Mouse (Mus musculus): ENCODE measurements at regions not wholly inside any gene's neighbourhood (a gene's known extent, or its start where the extent isn't known, plus 50 kb on each side); places are given as distances from the start of the nearest gene placed in this dataset.

DNA sequence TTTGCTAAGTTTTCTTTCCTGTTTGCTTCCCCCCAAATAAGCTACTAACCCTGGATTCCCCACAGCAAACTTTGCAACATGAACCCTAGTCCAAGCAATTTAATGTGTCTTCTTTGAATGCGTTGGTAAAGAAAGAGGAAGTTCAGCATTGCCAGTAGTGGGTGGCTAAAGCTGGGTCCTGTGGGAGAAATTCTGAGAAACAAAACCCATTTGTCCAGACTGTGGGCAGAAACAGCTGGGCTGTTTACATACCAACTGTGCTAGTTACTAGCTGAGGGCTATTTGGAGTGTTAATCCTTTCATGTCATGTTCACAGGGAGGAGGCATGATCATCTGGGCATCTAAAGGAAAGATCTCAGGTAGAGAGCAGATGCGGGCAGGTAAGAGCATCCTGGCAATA lies 51.8 kb upstream of the 1190002N15Rik start:
- Histone ChIP-seq H3K27ac (ENCODE audit: insufficient read depth, low read length) (no peak overlapping the region), H3K4me3 (ENCODE audit: insufficient read depth, low read length) (no peak overlapping the region), H3K4me1 (ENCODE audit: control insufficient read depth, insufficient read depth, low read length) (no peaks in the 10 kb centered on the region; the same call in 1 of the 2 replicates)
- TF ChIP-seq CTCF (IDR thresholded peaks at IDR 0.05; ENCODE audit: extremely low read depth, insufficient read depth, low read length): no peak
- no peak for TF ChIP-seq POLR2A (IDR thresholded peaks at IDR 0.05; ENCODE audit: extremely low read depth, insufficient read depth, low read length)

DNA sequence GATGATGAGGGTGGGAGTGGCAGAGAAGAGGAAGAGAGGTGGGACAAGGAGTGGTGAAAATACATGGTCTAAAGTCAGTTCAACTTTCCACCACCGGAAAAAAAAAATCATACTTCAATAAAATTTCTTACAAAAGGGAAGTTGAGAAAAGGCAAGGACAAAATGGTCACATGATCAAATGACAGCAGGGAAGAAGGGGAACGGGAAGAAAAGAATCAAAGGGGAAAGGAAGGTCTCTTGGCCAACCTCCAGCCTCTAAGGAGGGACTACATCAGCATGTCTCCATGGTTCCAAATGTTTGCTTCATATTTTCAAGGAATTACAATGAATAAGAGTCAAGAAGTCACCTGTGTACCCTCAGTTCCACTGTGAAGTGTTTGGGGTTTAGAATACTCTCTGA lies 64.7 kb upstream of the Slc9a9 start:
- no peak overlapping the region for H3K4me3 ChIP-seq (ENCODE audit: insufficient read depth, low read length)
- no peak overlapping the region for H3K27ac ChIP-seq (ENCODE audit: insufficient read depth, low read length)
- TF ChIP-seq POLR2A (IDR thresholded peaks at IDR 0.05; ENCODE audit: extremely low read depth, insufficient read depth, low read length) (no peak), CTCF (IDR thresholded peaks at IDR 0.05; ENCODE audit: extremely low read depth, insufficient read depth, low read length) (no peak)
- no peaks in the 10 kb centered on the region for H3K4me1 ChIP-seq (ENCODE audit: control insufficient read depth, insufficient read depth, low read length)

DNA sequence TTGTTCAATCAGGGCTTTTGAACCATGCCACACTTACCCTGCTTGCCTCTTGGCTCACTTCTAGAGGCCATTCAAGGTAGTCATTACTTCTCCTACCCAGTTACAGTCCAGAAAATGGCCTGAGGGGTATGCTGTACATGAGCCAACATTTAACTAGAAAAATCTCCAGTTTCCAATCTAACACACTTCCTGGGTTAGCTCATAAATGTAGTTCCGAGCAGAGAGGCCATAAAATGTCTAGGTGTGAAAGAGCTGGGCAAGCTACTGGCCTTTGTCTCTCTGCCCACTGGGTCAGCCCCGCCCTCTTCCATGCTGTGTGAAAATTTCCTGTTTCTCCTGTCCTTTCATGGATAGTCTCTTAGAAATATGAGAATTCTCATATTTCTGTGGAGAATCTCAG lies 63.3 kb upstream of the Slc9a9 start:
- H3K27ac ChIP-seq (ENCODE audit: insufficient read depth, low read length): no peak overlapping the region
- no peak for TF ChIP-seq CTCF (IDR thresholded peaks at IDR 0.05; ENCODE audit: extremely low read depth, insufficient read depth, low read length)
- no peak for TF ChIP-seq POLR2A (IDR thresholded peaks at IDR 0.05; ENCODE audit: extremely low read depth, insufficient read depth, low read length)
- no peaks in the 10 kb centered on the region; the same call in 1 of the 2 replicates for H3K4me1 ChIP-seq (ENCODE audit: control insufficient read depth, insufficient read depth, low read length)
- no peak overlapping the region for H3K4me3 ChIP-seq (ENCODE audit: insufficient read depth, low read length)

DNA sequence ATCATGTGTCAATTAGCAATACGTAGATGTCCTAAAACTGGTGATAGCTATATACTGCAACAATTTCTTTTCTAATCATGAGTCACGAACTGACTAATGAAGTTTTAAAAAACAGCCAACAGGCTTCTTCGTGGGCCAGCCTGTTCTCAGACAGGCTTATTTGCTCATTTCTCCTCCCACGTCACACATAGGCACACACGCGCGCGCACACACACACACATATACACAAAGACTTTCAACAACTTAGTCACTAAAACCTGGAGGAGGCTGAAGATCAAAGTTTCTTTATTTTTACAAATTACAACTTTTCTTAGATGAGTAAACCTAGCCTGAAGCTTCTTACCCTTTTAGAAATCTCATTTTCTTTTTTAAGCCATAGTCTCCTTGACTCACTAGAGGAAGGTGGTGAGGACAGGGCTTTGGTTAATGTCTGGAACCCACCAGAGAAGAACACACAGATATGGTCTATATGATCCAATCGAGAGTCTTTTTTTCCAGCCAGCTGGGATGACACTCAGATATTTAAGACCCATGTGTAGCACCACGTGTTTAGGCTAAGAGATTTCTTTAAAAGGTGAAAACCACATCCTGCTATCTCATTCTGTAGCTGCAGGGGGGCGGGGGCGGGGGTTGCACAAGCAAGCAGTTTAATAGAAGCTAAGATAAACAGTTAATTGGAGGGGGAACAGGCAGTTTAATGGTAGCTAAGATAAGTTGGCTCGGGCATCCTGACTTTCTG lies 62.5 kb upstream of the Slc9a9 start:
- Histone ChIP-seq H3K27ac (ENCODE audit: insufficient read depth, low read length) (no peak overlapping the region), H3K4me1 (ENCODE audit: control insufficient read depth, insufficient read depth, low read length) (no peaks in the 10 kb centered on the region; the same call in 1 of the 2 replicates), H3K4me3 (ENCODE audit: insufficient read depth, low read length) (no peak overlapping the region)
- TF ChIP-seq CTCF (IDR thresholded peaks at IDR 0.05; ENCODE audit: extremely low read depth, insufficient read depth, low read length) (no peak), POLR2A (IDR thresholded peaks at IDR 0.05; ENCODE audit: extremely low read depth, insufficient read depth, low read length) (no peak)

DNA sequence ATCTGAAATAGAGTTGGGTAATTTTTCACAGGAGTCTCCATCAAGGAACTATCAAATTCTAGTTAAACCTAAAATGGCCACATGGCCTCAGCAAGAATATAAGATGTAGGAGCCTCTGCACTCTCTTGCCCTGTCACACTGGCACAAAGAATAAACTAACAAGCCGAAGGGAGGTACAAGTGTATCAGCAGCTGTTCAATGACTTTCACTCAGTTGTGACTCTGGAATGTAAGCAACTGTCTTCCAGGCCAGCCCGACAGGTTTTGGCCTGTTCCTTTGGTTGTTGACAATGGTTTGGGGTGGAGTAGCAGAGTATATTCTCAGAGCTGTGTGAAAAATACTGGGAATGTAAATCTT lies 62.0 kb upstream of the Slc9a9 start:
- Histone ChIP-seq H3K4me3 (ENCODE audit: insufficient read depth, low read length) (no peak overlapping the region), H3K4me1 (ENCODE audit: control insufficient read depth, insufficient read depth, low read length) (no peaks in the 10 kb centered on the region; the same call in 1 of the 2 replicates)
- TF ChIP-seq POLR2A (IDR thresholded peaks at IDR 0.05; ENCODE audit: extremely low read depth, insufficient read depth, low read length) (no peak), CTCF (IDR thresholded peaks at IDR 0.05; ENCODE audit: extremely low read depth, insufficient read depth, low read length) (no peak)

DNA sequence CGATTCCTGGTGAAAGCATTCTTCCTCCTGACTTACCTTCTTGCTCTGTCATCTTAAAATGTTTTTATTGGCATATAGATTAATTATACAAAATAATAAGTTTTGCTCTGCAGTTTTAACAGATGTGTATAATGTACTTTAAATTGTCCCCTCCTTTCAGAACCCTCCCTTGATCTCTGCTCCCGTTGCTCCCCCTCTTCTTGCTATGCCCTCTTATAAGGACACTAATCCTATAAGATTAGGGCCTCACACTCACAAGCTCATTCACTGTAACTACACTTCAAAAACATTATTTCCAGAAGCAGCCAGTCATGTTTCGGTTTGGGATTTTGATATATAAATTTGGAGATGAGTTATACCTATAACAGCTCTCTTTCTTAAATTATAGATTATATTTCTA lies 59.6 kb upstream of the Slc9a9 start:
- Histone ChIP-seq H3K27ac (ENCODE audit: insufficient read depth, low read length) (no peak overlapping the region), H3K4me1 (ENCODE audit: control insufficient read depth, insufficient read depth, low read length) (no peaks in the 10 kb centered on the region; the same call in 1 of the 2 replicates), H3K4me3 (ENCODE audit: insufficient read depth, low read length) (no peak overlapping the region)
- TF ChIP-seq CTCF (IDR thresholded peaks at IDR 0.05; ENCODE audit: extremely low read depth, insufficient read depth, low read length) (no peak), POLR2A (IDR thresholded peaks at IDR 0.05; ENCODE audit: extremely low read depth, insufficient read depth, low read length) (no peak)

More for the DNA sequence above, 62.0 kb upstream of the Slc9a9 start:
- no peak overlapping the region for H3K27ac ChIP-seq (ENCODE audit: insufficient read depth, low read length)

DNA sequence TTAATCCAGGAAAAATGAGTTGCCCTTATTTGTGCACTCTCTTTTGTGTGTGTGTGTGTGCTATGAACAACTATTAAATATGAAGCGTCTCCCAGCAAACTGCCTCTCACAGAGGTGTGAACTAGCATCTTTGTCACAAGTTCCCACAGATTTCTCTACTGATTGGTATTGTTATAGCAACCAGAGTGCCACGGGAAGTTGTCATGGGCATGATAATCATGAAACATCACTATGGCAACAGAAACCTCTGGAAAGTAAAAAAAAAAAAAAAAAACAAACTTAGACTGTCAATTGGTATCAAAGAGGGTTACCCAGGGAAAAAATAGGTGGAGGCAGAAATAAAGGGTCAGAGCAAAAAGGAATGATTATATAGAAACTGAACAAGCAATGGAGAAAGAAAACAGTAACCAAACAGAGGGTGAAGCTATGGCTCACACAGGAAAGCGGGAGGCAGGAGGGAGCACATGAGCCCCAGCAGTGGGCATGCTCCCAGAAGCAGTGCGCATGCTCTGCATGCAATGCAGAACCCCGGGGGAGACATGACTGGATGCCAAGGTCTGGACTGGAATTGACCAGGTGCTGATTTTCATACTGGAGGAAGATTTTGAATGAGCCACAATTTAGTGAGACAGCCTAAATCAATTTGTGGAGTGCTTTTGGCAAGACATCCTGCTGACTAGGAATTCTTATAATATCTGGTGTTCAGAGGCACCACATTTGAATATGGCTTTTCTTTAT lies 58.9 kb upstream of the Slc9a9 start:
- Histone ChIP-seq H3K4me3 (ENCODE audit: insufficient read depth, low read length) (no peak overlapping the region), H3K27ac (ENCODE audit: insufficient read depth, low read length) (no peak overlapping the region), H3K4me1 (ENCODE audit: control insufficient read depth, insufficient read depth, low read length) (no peaks in the 10 kb centered on the region; the same call in 1 of the 2 replicates)
- TF ChIP-seq POLR2A (IDR thresholded peaks at IDR 0.05; ENCODE audit: extremely low read depth, insufficient read depth, low read length) (no peak), CTCF (IDR thresholded peaks at IDR 0.05; ENCODE audit: extremely low read depth, insufficient read depth, low read length) (no peak)

DNA sequence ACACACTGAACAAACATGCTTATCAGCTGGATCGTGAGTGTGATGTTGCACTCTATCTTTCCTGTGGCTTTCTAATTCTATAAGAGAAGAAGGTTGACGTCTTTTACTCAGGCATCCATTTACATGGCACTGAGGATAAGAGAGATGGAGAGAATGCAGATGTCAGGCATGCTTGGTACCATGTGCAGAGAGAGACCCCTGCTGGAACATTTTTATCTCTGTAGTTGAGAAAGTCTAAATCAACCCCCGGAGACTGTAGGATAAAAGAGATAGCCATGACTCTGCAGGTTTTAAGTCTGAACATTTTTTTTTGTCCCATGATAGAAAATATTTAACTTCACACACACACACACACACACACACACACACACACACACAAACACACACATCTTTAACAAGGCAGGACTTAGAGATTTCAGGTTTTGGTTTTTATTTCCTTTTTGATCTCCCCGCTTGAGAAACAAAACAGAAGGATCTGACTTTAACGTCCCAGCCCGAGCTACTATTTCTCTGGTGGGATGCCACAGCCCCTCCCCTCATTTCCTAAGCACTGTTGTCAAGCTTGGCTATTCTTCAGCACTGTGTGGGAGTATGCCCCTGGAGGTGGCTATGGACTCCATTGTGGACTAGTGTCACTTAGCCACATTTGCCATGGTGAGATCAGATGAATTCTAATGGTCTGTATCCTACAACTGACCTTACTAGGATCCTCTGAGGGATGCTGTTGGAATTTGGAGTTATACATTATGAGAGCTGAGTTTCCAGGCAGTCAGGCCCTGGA lies 55.6 kb upstream of the Slc9a9 start:
- no peaks in the 10 kb centered on the region; the same call in 1 of the 2 replicates for H3K4me1 ChIP-seq (ENCODE audit: control insufficient read depth, insufficient read depth, low read length)
- no peak overlapping the region for H3K4me3 ChIP-seq (ENCODE audit: insufficient read depth, low read length)
- TF ChIP-seq POLR2A (IDR thresholded peaks at IDR 0.05; ENCODE audit: extremely low read depth, insufficient read depth, low read length) (no peak), CTCF (IDR thresholded peaks at IDR 0.05; ENCODE audit: extremely low read depth, insufficient read depth, low read length) (peak; percentile 61)
- no peak overlapping the region for H3K27ac ChIP-seq (ENCODE audit: insufficient read depth, low read length)

DNA sequence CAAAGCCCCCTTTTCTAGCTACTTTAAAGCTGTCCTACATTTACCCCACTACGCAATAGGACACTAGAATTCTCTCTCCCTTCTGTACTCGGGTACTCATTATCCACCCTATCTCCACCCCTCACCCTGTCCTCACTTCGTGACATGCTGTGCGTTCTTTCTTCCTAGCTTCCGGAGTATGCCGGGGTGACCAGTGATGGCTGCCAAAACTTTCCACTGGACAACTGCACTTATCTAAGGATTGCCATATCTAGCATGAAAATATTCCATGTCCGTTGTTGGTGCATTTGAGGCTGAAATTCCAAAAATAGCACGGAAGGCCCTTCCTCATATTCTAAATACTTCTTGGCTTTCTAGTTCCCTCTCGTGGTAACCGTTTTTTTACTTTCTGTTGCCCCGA lies 54.5 kb upstream of the Slc9a9 start:
- TF ChIP-seq POLR2A (IDR thresholded peaks at IDR 0.05; ENCODE audit: extremely low read depth, insufficient read depth, low read length) (no peak), CTCF (IDR thresholded peaks at IDR 0.05; ENCODE audit: extremely low read depth, insufficient read depth, low read length) (no peak)
- no peak overlapping the region for H3K27ac ChIP-seq (ENCODE audit: insufficient read depth, low read length)
- H3K4me3 ChIP-seq (ENCODE audit: insufficient read depth, low read length): no peak overlapping the region
- no peaks in the 10 kb centered on the region; the same call in 1 of the 2 replicates for H3K4me1 ChIP-seq (ENCODE audit: control insufficient read depth, insufficient read depth, low read length)

Measured in cortical plate, adult 2 months (tissue).